Mouse (Mus musculus): ENCODE measurements around the gene Utrn.

Utrn gene

GRCm38 (mm10) chr10:12430399-12430798, 438.8 kb downstream of the Utrn start:
- no peak for DNase-seq (ENCODE audit: low read depth, low spot score)

GRCm38 (mm10) chr10:12426866-12427265, 442.3 kb downstream of the Utrn start:
- DNase-seq (ENCODE audit: low read depth, low spot score): no peak

GRCm38 (mm10) chr10:12424944-12425343, 444.2 kb downstream of the Utrn start:
- DNase-seq (ENCODE audit: low read depth, low spot score): no peak

- no peak for DNase-seq (ENCODE audit: low read depth, low spot score)
Observed at GRCm38 (mm10) chr10:12423994-12424725, 445.0 kb downstream of the Utrn start.

- no peak for DNase-seq (ENCODE audit: low read depth, low spot score)
Observed at GRCm38 (mm10) chr10:12414967-12415366, 454.2 kb downstream of the Utrn start.

- DNase-seq (ENCODE audit: low read depth, low spot score): no peak
Observed at GRCm38 (mm10) chr10:12406338-12407110, 462.6 kb downstream of the Utrn start.

- DNase-seq (ENCODE audit: low read depth, low spot score): no peak
Observed at GRCm38 (mm10) chr10:12399450-12399849, 469.7 kb downstream of the Utrn start.

- no peak for DNase-seq (ENCODE audit: low read depth, low spot score)
Observed at GRCm38 (mm10) chr10:12380139-12380538, 489.0 kb downstream of the Utrn start.

- DNase-seq (ENCODE audit: low read depth, low spot score): no peak
Observed at GRCm38 (mm10) chr10:12379123-12379522, 490.0 kb downstream of the Utrn start.

- DNase-seq (ENCODE audit: low read depth, low spot score): no peak
Observed at GRCm38 (mm10) chr10:12377727-12378126, 491.4 kb downstream of the Utrn start.

GRCm38 (mm10) chr10:12376015-12376414, 493.1 kb downstream of the Utrn start:
- DNase-seq (ENCODE audit: low read depth, low spot score): no peak

GRCm38 (mm10) chr10:12374741-12375140, 494.4 kb downstream of the Utrn start:
- DNase-seq (ENCODE audit: low read depth, low spot score): no peak

- no peak for DNase-seq (ENCODE audit: low read depth, low spot score)
Observed at GRCm38 (mm10) chr10:12354556-12354955, 514.6 kb downstream of the Utrn start.

- DNase-seq (ENCODE audit: low read depth, low spot score): no peak
Observed at GRCm38 (mm10) chr10:12354106-12354505, 515.1 kb downstream of the Utrn start.

- no peak for DNase-seq (ENCODE audit: low read depth, low spot score)
Observed at GRCm38 (mm10) chr10:12339704-12340558, 529.2 kb downstream of the Utrn start.

- no peak for DNase-seq (ENCODE audit: low read depth, low spot score)
Observed at GRCm38 (mm10) chr10:12339005-12339703, 530.0 kb downstream of the Utrn start.
